Mouse (Mus musculus): ENCODE measurements around the gene Itgb1. TPM values are rescaled to one million over a fixed set of nuclear protein-coding genes. Genes with fewer than 3 reads are reported as not detected.

The Itgb1 gene
- polyA plus RNA-seq, 1 experiment from 2014 or later = 81.4 TPM

DNA sequence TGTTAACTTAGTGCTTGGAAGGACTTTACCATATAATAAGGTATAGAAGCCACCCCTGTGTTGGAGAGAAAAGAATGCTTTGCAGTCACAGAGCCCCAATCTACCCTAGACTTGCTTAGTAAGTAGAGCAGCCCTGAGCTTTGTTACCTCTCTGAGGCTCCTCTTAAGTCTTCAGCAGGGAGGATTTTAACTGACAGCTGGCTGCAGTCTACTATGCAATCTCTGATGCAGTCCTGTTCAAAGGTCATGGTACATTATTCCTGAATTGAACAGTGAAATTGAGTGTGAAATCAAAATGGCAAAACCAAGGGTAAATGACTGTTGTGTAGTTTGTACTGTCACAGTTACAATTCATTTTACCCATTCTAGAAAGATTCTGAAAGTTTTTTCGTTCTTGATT lies 41.8 kb downstream of the Itgb1 start:
- DNase-seq (no peak), ATAC-seq (ENCODE audit: low read depth) (no peak)
- no peak overlapping the region for H3K9ac ChIP-seq
- H3K4me1 ChIP-seq (replicated peaks) = no peaks in the 10 kb centered on the region
- no peak overlapping the region for H3K27ac ChIP-seq
- no peak overlapping the region for H3K4me2 ChIP-seq
- H3K4me3 ChIP-seq (replicated peaks) = no peak overlapping the region
- H3K9me3 ChIP-seq (replicated peaks) = no peaks in the 10 kb centered on the region
- 83% methylated on average over 1 of the region's 1 CpGs for WGBS (ENCODE audit: insufficient replicate concordance)
- no peaks in the 10 kb centered on the region for H3K27me3 ChIP-seq
- peaks cover 74% of the 10 kb centered on the region for H3K36me3 ChIP-seq

GRCm38 (mm10) chr8:128732254-128732653 lies 46.8 kb downstream of the Itgb1 start:
- Histone ChIP-seq H3K4me1 (replicated peaks) (no peaks in the 10 kb centered on the region), H3K9ac (no peak overlapping the region), H3K4me3 (replicated peaks) (no peak overlapping the region), H3K4me2 (no peak overlapping the region), H3K36me3 (peaks cover 63% of the 10 kb centered on the region), H3K9me3 (replicated peaks) (no peaks in the 10 kb centered on the region), H3K27me3 (no peaks in the 10 kb centered on the region), H3K27ac (no peak overlapping the region)
- ATAC-seq (ENCODE audit: low read depth) (no peak), DNase-seq (no peak)
- WGBS (ENCODE audit: insufficient replicate concordance) = 90% methylated on average over 2 of the region's 2 CpGs

DNA sequence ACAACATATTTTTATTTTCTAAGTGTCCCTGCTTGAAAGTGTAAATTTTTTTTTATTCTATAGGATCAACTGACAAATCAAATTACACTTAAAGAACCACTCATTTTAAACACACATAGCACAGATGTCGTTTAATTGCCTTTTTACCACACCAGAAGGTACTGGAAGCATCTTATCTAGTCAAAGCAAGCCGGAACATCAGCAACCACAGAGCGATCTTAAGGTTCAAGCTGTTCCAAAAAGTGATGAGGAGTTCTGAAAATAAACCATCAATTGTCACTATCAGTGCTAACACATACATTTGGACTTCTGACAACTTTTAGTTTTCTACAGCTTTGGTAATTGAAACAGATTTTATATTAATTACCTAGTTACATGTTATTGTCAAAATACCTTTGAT lies 48.7 kb downstream of the Itgb1 start:
- Histone ChIP-seq H3K4me3 (replicated peaks) (no peak overlapping the region), H3K36me3 (peaks cover 60% of the 10 kb centered on the region), H3K27me3 (no peaks in the 10 kb centered on the region), H3K4me1 (replicated peaks) (no peaks in the 10 kb centered on the region), H3K9ac (no peak overlapping the region), H3K9me3 (replicated peaks) (no peaks in the 10 kb centered on the region), H3K27ac (no peak overlapping the region), H3K4me2 (no peak overlapping the region)
- DNase-seq = no peak
- ATAC-seq (ENCODE audit: low read depth) = no peak
- whole genome bisulfite sequencing (ENCODE audit: insufficient replicate concordance) = 57% methylated on average over 3 of the region's 3 CpGs

DNA sequence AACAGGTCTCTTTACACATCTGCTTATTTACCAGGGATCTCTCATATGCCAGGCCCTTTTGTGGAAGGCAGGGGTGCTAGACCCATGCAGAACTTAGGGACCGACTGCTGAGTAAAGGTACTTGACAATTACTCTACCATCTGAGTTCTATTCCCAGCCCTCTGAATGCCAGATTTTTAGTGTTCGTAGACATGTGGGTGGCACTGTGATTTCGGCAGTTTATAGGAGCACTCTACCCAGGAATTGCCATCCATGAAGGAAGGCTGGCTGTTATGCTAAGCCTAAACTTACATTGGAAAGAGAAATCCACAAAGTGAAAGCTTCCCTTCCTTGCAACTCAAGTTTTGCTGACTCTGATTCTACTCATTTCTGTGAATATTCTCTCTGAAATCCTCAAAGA lies 50.2 kb downstream of the Itgb1 start:
- peaks cover 53% of the 10 kb centered on the region for H3K36me3 ChIP-seq
- H3K4me1 ChIP-seq (replicated peaks) = no peaks in the 10 kb centered on the region
- no peak overlapping the region for H3K27ac ChIP-seq
- whole genome bisulfite sequencing (ENCODE audit: insufficient replicate concordance) = 83% methylated on average over 3 of the region's 3 CpGs
- H3K9ac ChIP-seq = no peak overlapping the region
- no peaks in the 10 kb centered on the region for H3K9me3 ChIP-seq (replicated peaks)
- H3K4me3 ChIP-seq (replicated peaks) = no peak overlapping the region
- no peaks in the 10 kb centered on the region for H3K27me3 ChIP-seq
- H3K4me2 ChIP-seq = no peak overlapping the region
- DNase-seq (no peak), ATAC-seq (ENCODE audit: low read depth) (no peak)

Other genes starting within 250 kb of the Itgb1 start
- gene Gm3952, start 113.0 kb downstream of the Itgb1 start, polyA plus RNA-seq (2015; fragmentation: Nextera tagmentation; extraction: Ambion mirVana) = not detected in 2 replicates

All from liver, embryonic 13.5 days (tissue).